Mouse (Mus musculus) forebrain, embryonic 11.5 days (tissue): ENCODE measurements at regions not wholly inside any gene's neighbourhood (a gene's known extent, or its start where the extent isn't known, plus 50 kb on each side); places are given as distances from the start of the nearest gene placed in this dataset.

ENCODE experiments used
- ATAC-seq: fragments of 200-750 bp; cut with Nextera tagmentation; replicated peaks from 2 replicates; pipeline ENCODE4 v1.8.0; 2017; ENCODE audit warnings: moderate TSS enrichment; ENCODE audit not compliant: low FRiP score
- DNase-seq: peaks from one replicate; pipeline ENCODE4 v3.0.0-alpha.2; 2017; ENCODE audit warnings: low spot score
- H3K27ac ChIP-seq: fragments of 300-500 bp; sonication (generic); 2 replicates; pipeline ENCODE4 v1.5.1; 2014; ENCODE audit warnings: low read depth, low read length
- H3K27me3 ChIP-seq: fragments of 300-500 bp; sonication (generic); 2 replicates; pipeline ENCODE4 v1.6.1; 2014; ENCODE audit warnings: mild to moderate bottlenecking, low read length, mixed read lengths; ENCODE audit not compliant: control insufficient read depth, insufficient read depth
- H3K36me3 ChIP-seq: fragments of 300-500 bp; sonication (generic); 2 replicates; pipeline ENCODE4 v1.6.1; 2014; ENCODE audit warnings: mild to moderate bottlenecking, low read length, moderate library complexity, mixed read lengths; ENCODE audit not compliant: control insufficient read depth, insufficient read depth
- H3K4me1 ChIP-seq: fragments of 300-500 bp; sonication (generic); replicated peaks from 2 replicates; pipeline ENCODE4 v1.6.1; 2014; ENCODE audit warnings: low read length, mixed read lengths; ENCODE audit not compliant: control insufficient read depth, insufficient read depth
- H3K4me2 ChIP-seq: fragments of 300-500 bp; sonication (generic); 2 replicates; pipeline ENCODE4 v1.6.1; 2014; ENCODE audit warnings: low read depth, mild to moderate bottlenecking, low read length, moderate library complexity, mixed read lengths; ENCODE audit not compliant: severe bottlenecking
- H3K4me3 ChIP-seq: fragments of 300-500 bp; sonication (generic); 2 replicates; pipeline ENCODE4 v1.5.1; 2014; ENCODE audit warnings: low read depth, low read length
- H3K9ac ChIP-seq: fragments of 300-500 bp; sonication (generic); 2 replicates; pipeline ENCODE4 v1.6.1; 2014; ENCODE audit warnings: low read length
- H3K9me3 ChIP-seq: fragments of 300-500 bp; sonication (generic); 2 replicates; pipeline ENCODE4 v1.6.1; 2016; ENCODE audit warnings: low read length, mixed read lengths; ENCODE audit not compliant: control insufficient read depth
- WGBS: fragments of 180-500 bp; shearing (Covaris S2); extraction: QIAGEN DNeasy Blood & Tissue Kit; methylation state at CpG from one replicate; pipeline ENCODE4 v1.1.7; 2014; 5-methylcytosine and 5-hydroxymethylcytosine counted together

- H3K4me3 ChIP-seq: no peak overlapping the region
- 58% methylated on average over 1 of the region's 1 CpGs for WGBS
- no peak for DNase-seq
These were observed 120.3 kb upstream of the Gm12666 start for GRCm38 (mm10) chr4:92311891-92312290.

GRCm38 (mm10) chr4:92265878-92266277 lies 74.3 kb upstream of the Gm12666 start:
- Histone ChIP-seq H3K27me3 (no peaks in the 10 kb centered on the region), H3K4me2 (no peak overlapping the region), H3K4me1 (no peaks in the 10 kb centered on the region), H3K27ac (no peak overlapping the region), H3K4me3 (no peak overlapping the region), H3K9me3 (no peaks in the 10 kb centered on the region), H3K36me3 (no peaks in the 10 kb centered on the region), H3K9ac (no peak overlapping the region)
- ATAC-seq (no peak), DNase-seq (no peak)
- WGBS: 65% methylated on average over 1 of the region's 1 CpGs

More at GRCm38 (mm10) chr4:92311891-92312290, 120.3 kb upstream of the Gm12666 start:
- Histone ChIP-seq H3K4me1 (no peaks in the 10 kb centered on the region), H3K4me2 (no peak overlapping the region), H3K9ac (no peak overlapping the region), H3K9me3 (no peaks in the 10 kb centered on the region), H3K36me3 (no peaks in the 10 kb centered on the region), H3K27ac (no peak overlapping the region), H3K27me3 (no peaks in the 10 kb centered on the region)
- no peak for ATAC-seq

- no peak for DNase-seq
- H3K36me3 ChIP-seq: no peaks in the 10 kb centered on the region
- H3K4me1 ChIP-seq: no peaks in the 10 kb centered on the region
- peak; percentile 62; the same call in 1 of the 2 replicates for ATAC-seq
- no peak overlapping the region for H3K4me2 ChIP-seq
- no peaks in the 10 kb centered on the region for H3K27me3 ChIP-seq
- no peak overlapping the region for H3K4me3 ChIP-seq
- no peak overlapping the region for H3K9ac ChIP-seq
- 23% methylated on average over 1 of the region's 1 CpGs for WGBS
- H3K27ac ChIP-seq: no peak overlapping the region
- H3K9me3 ChIP-seq: no peaks in the 10 kb centered on the region
These were observed 55.3 kb upstream of the Gm12666 start for GRCm38 (mm10) chr4:92246800-92247199.
